ENCODE assay signal across 10 mouse cellular contexts in the genomic region with DNA sequence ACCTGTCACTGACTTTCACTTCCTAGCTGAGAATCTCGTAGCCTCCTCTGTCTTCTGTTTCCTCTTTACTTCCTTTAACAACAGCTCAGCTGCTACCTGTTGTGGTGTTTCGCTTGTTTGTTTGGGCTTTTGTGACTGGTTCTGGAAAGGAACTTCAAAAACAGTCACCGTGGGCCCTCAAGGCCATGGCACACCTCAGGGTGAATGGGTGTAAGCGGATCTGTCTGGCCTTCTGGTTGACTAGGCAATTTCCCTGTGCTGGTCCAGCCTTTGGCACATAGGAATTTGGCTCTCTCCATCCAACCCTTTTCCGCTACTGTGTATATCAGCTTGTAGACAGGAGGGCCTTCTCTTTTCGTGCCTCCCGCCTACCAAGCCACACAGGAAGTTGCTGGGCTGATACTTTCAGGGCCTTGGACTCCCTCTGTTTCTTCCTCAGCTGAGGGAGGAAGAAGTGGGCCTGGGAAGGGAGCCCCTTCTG. TPM values are rescaled to one million over a fixed set of nuclear protein-coding genes. Genes with fewer than 3 reads are reported as not detected.
DNase-seq lines count a peak whose midpoint lies in the region; ATAC-seq and TF ChIP-seq lines count a peak whose summit lies in the region.
"Had no signal": no experiment of that assay in that cellular context is flagged by ENCODE, and none has a peak within 500 bp of the region (broad histone marks: within the 10 kb centered on the region; RNA-seq: fewer than 3 reads in every experiment).

No protein-coding gene starts in this region.

- no peak for TF ChIP-seq CTCF in small intestine, adult 2 months (IDR thresholded peaks at IDR 0.05; ENCODE audit: extremely low read depth, insufficient read length, insufficient replicate concordance, low read depth, low read length)
- no peak for TF ChIP-seq CTCF in cerebellum, adult 2 months (IDR thresholded peaks at IDR 0.05; ENCODE audit: borderline replicate concordance, insufficient read depth, low read depth, low read length)

- no peak for DNase-seq in kidney, postnatal 10 days
- peak; percentile 51 for DNase-seq in T-cell, adult 2 months (ENCODE audit: low spot score)
- peak; percentile 77 for DNase-seq in induced T-regulatory cell, adult 2 months (ENCODE audit: low read depth)
- DNase-seq in forebrain, embryonic 14.5 days (ENCODE audit: low spot score), result no peak
- DNase-seq in layer of hippocampus, postnatal 25 days (ENCODE audit: extremely low spot score in 1 of 2, low spot score in 1 of 2), result no peak
- no peak for DNase-seq in cerebellum, adult 2 months
- DNase-seq: kidney, postnatal 4 days had no signal

- H3K27me3 ChIP-seq in kidney, embryonic 15.5 days, result no peaks in the 10 kb centered on the region
- H3K27me3 ChIP-seq in small intestine, adult 2 months (ENCODE audit: control insufficient read depth, insufficient read depth, low read length), result peaks cover 7% of the 10 kb centered on the region
- peaks cover 3% of the 10 kb centered on the region; the same call in 1 of the 2 replicates for H3K27me3 ChIP-seq in forebrain, embryonic 14.5 days (replicated peaks; ENCODE audit: control insufficient read depth, insufficient read depth, low read length)
- no peaks in the 10 kb centered on the region for H3K27me3 ChIP-seq in cerebellum, adult 2 months (ENCODE audit: control insufficient read depth, insufficient read depth, low read length)

- WGBS in kidney, embryonic 15.5 days, result 78% methylated on average over 7 of the region's 7 CpGs
- WGBS in small intestine, adult 2 months, result 74% methylated on average over 7 of the region's 7 CpGs
- WGBS in forebrain, embryonic 14.5 days, result 87% methylated on average over 7 of the region's 7 CpGs
- 91% methylated on average over 7 of the region's 7 CpGs for WGBS in cerebellum, adult 2 months

- H3K27ac ChIP-seq in kidney, embryonic 15.5 days, result peak overlapping the region; percentile 87
- H3K27ac ChIP-seq in small intestine, adult 2 months (ENCODE audit: insufficient read depth, low read depth, low read length), result peak overlapping the region; percentile 92
- no peak overlapping the region for H3K27ac ChIP-seq in forebrain, embryonic 14.5 days (ENCODE audit: low read depth, low read length)
- no peak overlapping the region for H3K27ac ChIP-seq in cerebellum, adult 2 months (ENCODE audit: insufficient read depth, low read length)

- no peak for TF ChIP-seq POLR2A in small intestine, adult 2 months (IDR thresholded peaks at IDR 0.05; ENCODE audit: low read depth, low read length)
- no peak for TF ChIP-seq POLR2A in cerebellum, adult 2 months (IDR thresholded peaks at IDR 0.05; ENCODE audit: borderline replicate concordance, insufficient read depth, low read length)

- peak overlapping the region; percentile 80 for H3K4me2 ChIP-seq in kidney, embryonic 15.5 days
- H3K4me2 ChIP-seq in forebrain, embryonic 14.5 days (ENCODE audit: low read length), result no peak overlapping the region

- H3K9ac ChIP-seq in kidney, embryonic 15.5 days, result no peak overlapping the region; the same call in 1 of the 2 replicates
- no peak overlapping the region for H3K9ac ChIP-seq in forebrain, embryonic 14.5 days (ENCODE audit: low read length)

- H3K4me1 ChIP-seq in kidney, embryonic 15.5 days, result peaks cover 82% of the 10 kb centered on the region
- H3K4me1 ChIP-seq in small intestine, adult 2 months (ENCODE audit: control insufficient read depth, insufficient read depth, insufficient read length, low read length), result peaks cover 20% of the 10 kb centered on the region
- peaks cover 3% of the 10 kb centered on the region; the same call in 1 of the 2 replicates for H3K4me1 ChIP-seq in forebrain, embryonic 14.5 days (ENCODE audit: control insufficient read depth, insufficient read depth, low read length)
- H3K4me1 ChIP-seq in cerebellum, adult 2 months (ENCODE audit: control insufficient read depth, insufficient read depth, low read length), result no peaks in the 10 kb centered on the region; the same call in 1 of the 2 replicates

- H3K9me3 ChIP-seq in kidney, embryonic 15.5 days (replicated peaks), result no peaks in the 10 kb centered on the region
- no peaks in the 10 kb centered on the region for H3K9me3 ChIP-seq in forebrain, embryonic 14.5 days (replicated peaks; ENCODE audit: control insufficient read depth, low read length)

- H3K4me3 ChIP-seq in kidney, embryonic 15.5 days (replicated peaks), result peak overlapping the region; percentile 74
- peak overlapping the region; percentile 98 for H3K4me3 ChIP-seq in small intestine, adult 2 months (ENCODE audit: low read depth, low read length)
- H3K4me3 ChIP-seq in forebrain, embryonic 14.5 days (ENCODE audit: low read depth, low read length), result no peak overlapping the region
- no peak overlapping the region for H3K4me3 ChIP-seq in cerebellum, adult 2 months (replicated peaks; ENCODE audit: insufficient read depth, low read depth, low read length)

- no peaks in the 10 kb centered on the region for H3K36me3 ChIP-seq in kidney, embryonic 15.5 days
- no peaks in the 10 kb centered on the region for H3K36me3 ChIP-seq in small intestine, adult 2 months (ENCODE audit: control insufficient read depth, insufficient read depth, low read length)
- H3K36me3 ChIP-seq in forebrain, embryonic 14.5 days (ENCODE audit: control insufficient read depth, insufficient read depth, low read length), result no peaks in the 10 kb centered on the region

- no peak for ATAC-seq in kidney, embryonic 15.5 days (replicated peaks; ENCODE audit: low FRiP score)
- no peak for ATAC-seq in forebrain, embryonic 14.5 days
- ATAC-seq: midbrain, embryonic 16.5 days had no signal

RNA-seq across cellular contexts. Expression of a gene that starts 3.6 kb away (rescaled TPM):
- polyA plus RNA-seq in kidney, embryonic 15.5 days (2015; fragmentation: Nextera tagmentation; extraction: Ambion mirVana), result 56.2 and 57.8 TPM in 2 replicates
- 4.7 and 9.2 TPM in 2 replicates for polyA plus RNA-seq in small intestine, adult 2 months (2012; rRNA removed)
- 3.3 and 4.4 TPM in 2 replicates for polyA plus RNA-seq in forebrain, embryonic 14.5 days (2014; fragmentation: Nextera tagmentation; extraction: Ambion mirVana)
- total RNA-seq in layer of hippocampus, postnatal 25 days (2021), result 1 to 10 TPM; 4.3 to 4.8 TPM
- 3.8 and 4.6 TPM in 2 replicates for polyA plus RNA-seq in cerebellum, adult 2 months (2012; rRNA removed)

RNA-seq across cellular contexts. Expression of a gene that starts 57.6 kb away (rescaled TPM):
- 54.4 and 58.4 TPM in 2 replicates for polyA plus RNA-seq in kidney, embryonic 15.5 days (2015; fragmentation: Nextera tagmentation; extraction: Ambion mirVana)
- 29.4 and 48.2 TPM in 2 replicates for polyA plus RNA-seq in small intestine, adult 2 months (2012; rRNA removed)
- polyA plus RNA-seq in forebrain, embryonic 14.5 days (2014; fragmentation: Nextera tagmentation; extraction: Ambion mirVana), result 26.0 and 28.8 TPM in 2 replicates
- 10 to 100 TPM; 26.1 to 28.7 TPM for total RNA-seq in layer of hippocampus, postnatal 25 days (2021)
- polyA plus RNA-seq in cerebellum, adult 2 months (2012; rRNA removed), result 51.0 and 57.3 TPM in 2 replicates

Comparison
In these comparisons a context has a peak if more than half of its experiments do, and no peak if none do; other contexts are left out.
1. H3K27ac ChIP-seq: peak in kidney, embryonic 15.5 days (single experiment) and small intestine, adult 2 months (single experiment); none in forebrain, embryonic 14.5 days (single experiment) and cerebellum, adult 2 months (single experiment).
2. H3K4me3 ChIP-seq: peak in kidney, embryonic 15.5 days (single experiment) and small intestine, adult 2 months (single experiment); none in forebrain, embryonic 14.5 days (single experiment) and cerebellum, adult 2 months (single experiment).
3. DNase-seq: peak in T-cell, adult 2 months (single experiment) and induced T-regulatory cell, adult 2 months (single experiment); none in kidney, postnatal 10 days (single experiment), forebrain, embryonic 14.5 days (single experiment), layer of hippocampus, postnatal 25 days (0 of 2) and cerebellum, adult 2 months (0 of 2).